Mouse (Mus musculus) ES-Bruce4 (cell line): ENCODE data around the gene Slc35a3. TPM values are rescaled to one million over a fixed set of nuclear protein-coding genes. Genes with fewer than 3 reads are reported as not detected.

ENCODE experiments used
- H3K27ac ChIP-seq: 2 replicates; pipeline ENCODE4 v1.5.1; 2012; ENCODE audit warnings: low read length, inconsistent platforms; ENCODE audit not compliant: insufficient read depth
- H3K27me3 ChIP-seq: 2 replicates; pipeline ENCODE4 v1.6.1; 2012; ENCODE audit warnings: mild to moderate bottlenecking, low read length, inconsistent platforms; ENCODE audit not compliant: control insufficient read depth, poor library complexity, insufficient read depth, severe bottlenecking
- H3K36me3 ChIP-seq: 2 replicates; pipeline ENCODE4 v1.6.1; 2012; ENCODE audit warnings: inconsistent platforms, mild to moderate bottlenecking, low read length, moderate library complexity; ENCODE audit not compliant: control insufficient read depth, poor library complexity, insufficient read depth, severe bottlenecking
- H3K4me1 ChIP-seq: one replicate; pipeline ENCODE4 v1.8.1; 2011; ENCODE audit warnings: low read length; ENCODE audit not compliant: control insufficient read depth, insufficient read depth
- H3K4me3 ChIP-seq: 2 replicates; pipeline ENCODE4 v1.5.1; 2011; ENCODE audit warnings: low read depth, mild to moderate bottlenecking, low read length
- H3K9ac ChIP-seq: 2 replicates; pipeline ENCODE4 v1.6.1; 2012; ENCODE audit warnings: low read depth, mild to moderate bottlenecking, inconsistent platforms; ENCODE audit not compliant: poor library complexity, severe bottlenecking
- H3K9me3 ChIP-seq: replicated peaks from 2 replicates; pipeline ENCODE4 v1.6.1; 2012; ENCODE audit warnings: mild to moderate bottlenecking, low read length, inconsistent platforms; ENCODE audit not compliant: control insufficient read depth, poor library complexity, insufficient read depth, severe bottlenecking
- CTCF ChIP-seq: IDR thresholded peaks from one replicate; pipeline ENCODE4 v1.8.1; 2011; ENCODE audit warnings: low read depth, low read length
- EP300 ChIP-seq: IDR thresholded peaks from 2 replicates; pipeline ENCODE4 v1.6.1; 2011; ENCODE audit warnings: low read depth, low read length; ENCODE audit not compliant: insufficient read depth
- POLR2A ChIP-seq: IDR thresholded peaks from one replicate; pipeline ENCODE4 v1.8.1; 2011; ENCODE audit warnings: low read length; ENCODE audit not compliant: insufficient read depth
- polyA plus RNA-seq: library from polyadenylated mRNA; stranded (reverse); fragments of >200 nt; gene quantifications from 2 replicates; pipeline ENCODE4 v1.2.4, GENCODE M21; 2011; ENCODE audit warnings: low read depth; ENCODE audit not compliant: missing spikeins, insufficient read depth, insufficient read length

Gene Slc35a3
- polyA plus RNA-seq, 1 experiment: 31.3 TPM

DNA sequence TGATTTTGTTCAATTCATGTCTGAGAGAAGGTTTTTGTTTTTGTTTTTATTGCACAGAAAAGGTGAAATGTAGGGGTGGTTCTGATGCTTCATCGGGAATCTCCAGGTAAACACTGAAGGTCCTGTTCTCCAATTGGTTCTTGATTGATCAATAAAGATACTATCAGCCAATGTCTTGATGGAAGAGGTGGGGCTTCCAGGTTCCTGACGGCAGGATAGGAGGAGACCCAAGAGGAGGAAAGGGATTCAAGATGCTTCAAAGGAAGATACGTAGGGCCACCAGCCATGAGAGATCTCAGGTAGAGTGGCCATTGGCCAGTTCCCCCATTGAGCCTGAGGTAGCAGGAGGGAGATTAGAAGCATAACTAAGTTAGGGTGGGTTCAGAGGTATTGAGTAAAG, 6.3 kb upstream of the Slc35a3 start:
- Histone ChIP-seq H3K9ac (no peak overlapping the region; the same call in 1 of the 2 replicates), H3K27ac (no peak overlapping the region), H3K36me3 (no peaks in the 10 kb centered on the region), H3K4me3 (peak overlapping the region; percentile 75), H3K9me3 (no peaks in the 10 kb centered on the region), H3K27me3 (no peaks in the 10 kb centered on the region), H3K4me1 (no peaks in the 10 kb centered on the region)
- TF ChIP-seq EP300 (no peak), POLR2A (no peak), CTCF (no peak)

DNA sequence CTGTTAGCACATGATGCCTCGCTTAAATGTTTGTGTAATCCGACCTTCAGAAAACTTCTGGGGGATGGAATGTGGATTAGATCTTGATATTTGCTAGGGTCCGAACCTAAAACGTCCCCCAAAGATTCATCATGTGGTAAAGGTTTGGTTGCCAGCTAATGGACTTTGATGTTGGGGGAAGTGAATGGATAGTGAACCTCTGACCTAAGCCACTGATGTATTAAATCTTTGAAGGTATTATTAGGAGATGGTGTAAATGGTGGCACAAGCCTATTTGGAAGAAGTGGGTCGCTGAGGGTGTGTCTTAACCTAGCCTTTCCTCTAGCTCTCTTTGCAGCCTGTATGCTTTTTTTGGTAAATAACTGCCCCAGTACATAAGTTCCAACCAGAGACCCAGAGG, 400 bp upstream of the Slc35a3 start:
- Histone ChIP-seq H3K27me3 (peaks cover 3% of the 10 kb centered on the region; the same call in 1 of the 2 replicates), H3K27ac (no peak overlapping the region), H3K4me1 (peaks cover 3% of the 10 kb centered on the region), H3K4me3 (no peak overlapping the region), H3K9ac (peak overlapping the region; percentile 91), H3K36me3 (no peaks in the 10 kb centered on the region), H3K9me3 (no peaks in the 10 kb centered on the region)
- no peak for TF ChIP-seq CTCF
- no peak for TF ChIP-seq POLR2A
- no peak for TF ChIP-seq EP300

GRCm38 (mm10) chr3:116711624-116712435, 801 bp downstream of the Slc35a3 start:
- Histone ChIP-seq H3K9me3 (no peaks in the 10 kb centered on the region), H3K27ac (no peak overlapping the region), H3K4me1 (peaks cover 3% of the 10 kb centered on the region), H3K36me3 (no peaks in the 10 kb centered on the region), H3K9ac (peak overlapping the region; percentile 91), H3K4me3 (peak overlapping the region; percentile 97), H3K27me3 (peaks cover 3% of the 10 kb centered on the region; the same call in 1 of the 2 replicates)
- TF ChIP-seq EP300 (no peak), POLR2A (no peak), CTCF (no peak)

- H3K27me3 ChIP-seq: peaks cover 3% of the 10 kb centered on the region; the same call in 1 of the 2 replicates
- H3K9ac ChIP-seq: no peak overlapping the region
- no peaks in the 10 kb centered on the region; the same call in 1 of the 2 replicates for H3K36me3 ChIP-seq
- no peaks in the 10 kb centered on the region for H3K9me3 ChIP-seq
- TF ChIP-seq EP300 (no peak), CTCF (no peak), POLR2A (no peak)
- peaks cover 3% of the 10 kb centered on the region for H3K4me1 ChIP-seq
- no peak overlapping the region for H3K27ac ChIP-seq
- 0 out of 2 replicates have a peak overlapping the region, but pooled peaks have one; percentile 4 for H3K4me3 ChIP-seq
Observed at GRCm38 (mm10) chr3:116710941-116711340, 1.7 kb downstream of the Slc35a3 start.

GRCm38 (mm10) chr3:116705637-116706204, 6.9 kb downstream of the Slc35a3 start:
- Histone ChIP-seq H3K4me1 (peaks cover 2% of the 10 kb centered on the region), H3K9me3 (no peaks in the 10 kb centered on the region), H3K27ac (no peak overlapping the region), H3K9ac (no peak overlapping the region), H3K27me3 (no peaks in the 10 kb centered on the region), H3K36me3 (no peaks in the 10 kb centered on the region; the same call in 1 of the 2 replicates), H3K4me3 (no peak overlapping the region)
- TF ChIP-seq EP300: no peak
- no peak for TF ChIP-seq POLR2A
- no peak for TF ChIP-seq CTCF

GRCm38 (mm10) chr3:116703835-116704234, 8.8 kb downstream of the Slc35a3 start:
- TF ChIP-seq EP300 (no peak), POLR2A (no peak), CTCF (no peak)
- no peaks in the 10 kb centered on the region for H3K9me3 ChIP-seq

More at GRCm38 (mm10) chr3:116703835-116704234, 8.8 kb downstream of the Slc35a3 start:
- peaks cover 2% of the 10 kb centered on the region for H3K4me1 ChIP-seq
- H3K4me3 ChIP-seq: no peak overlapping the region
- peak overlapping the region; percentile 33; the same call in 1 of the 2 replicates for H3K27ac ChIP-seq
- H3K27me3 ChIP-seq: no peaks in the 10 kb centered on the region
- no peaks in the 10 kb centered on the region; the same call in 1 of the 2 replicates for H3K36me3 ChIP-seq
- no peak overlapping the region for H3K9ac ChIP-seq
